Mouse (Mus musculus): ENCODE measurements at regions not wholly inside any gene's neighbourhood (a gene's known extent, or its start where the extent isn't known, plus 50 kb on each side); places are given as distances from the start of the nearest gene placed in this dataset.

DNA sequence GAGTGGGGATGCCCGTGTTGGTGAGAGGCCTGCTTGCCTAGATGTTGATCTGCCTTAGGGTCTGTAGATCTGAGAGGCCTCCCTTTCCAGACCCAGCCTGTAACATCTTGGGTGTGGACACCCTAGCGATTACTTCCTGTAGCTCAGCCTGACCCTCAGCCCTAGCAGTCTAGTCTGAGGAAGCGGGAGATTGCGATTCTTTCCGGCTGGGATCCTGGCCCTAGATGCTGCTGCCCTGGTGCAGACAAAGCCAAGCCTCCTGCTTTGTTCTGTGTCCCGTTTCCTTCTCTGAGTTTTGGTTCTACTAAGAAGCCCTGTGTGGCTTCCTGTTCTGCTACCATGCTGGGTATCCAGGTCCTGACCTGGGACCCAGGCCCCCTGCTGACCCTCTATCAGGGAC, 171.8 kb upstream of the Ubr2 start:
- TF ChIP-seq POLR2A (IDR thresholded peaks at IDR 0.05; ENCODE audit: control insufficient read depth, low read depth, low read length) (no peak), CTCF (IDR thresholded peaks at IDR 0.05; ENCODE audit: control insufficient read depth, insufficient read depth, insufficient replicate concordance, low read depth, low read length) (no peak)

Measured in testis, adult 2 months (tissue).